Comparison of ENCODE assay signal across 9 mouse cellular contexts in the genomic region with DNA sequence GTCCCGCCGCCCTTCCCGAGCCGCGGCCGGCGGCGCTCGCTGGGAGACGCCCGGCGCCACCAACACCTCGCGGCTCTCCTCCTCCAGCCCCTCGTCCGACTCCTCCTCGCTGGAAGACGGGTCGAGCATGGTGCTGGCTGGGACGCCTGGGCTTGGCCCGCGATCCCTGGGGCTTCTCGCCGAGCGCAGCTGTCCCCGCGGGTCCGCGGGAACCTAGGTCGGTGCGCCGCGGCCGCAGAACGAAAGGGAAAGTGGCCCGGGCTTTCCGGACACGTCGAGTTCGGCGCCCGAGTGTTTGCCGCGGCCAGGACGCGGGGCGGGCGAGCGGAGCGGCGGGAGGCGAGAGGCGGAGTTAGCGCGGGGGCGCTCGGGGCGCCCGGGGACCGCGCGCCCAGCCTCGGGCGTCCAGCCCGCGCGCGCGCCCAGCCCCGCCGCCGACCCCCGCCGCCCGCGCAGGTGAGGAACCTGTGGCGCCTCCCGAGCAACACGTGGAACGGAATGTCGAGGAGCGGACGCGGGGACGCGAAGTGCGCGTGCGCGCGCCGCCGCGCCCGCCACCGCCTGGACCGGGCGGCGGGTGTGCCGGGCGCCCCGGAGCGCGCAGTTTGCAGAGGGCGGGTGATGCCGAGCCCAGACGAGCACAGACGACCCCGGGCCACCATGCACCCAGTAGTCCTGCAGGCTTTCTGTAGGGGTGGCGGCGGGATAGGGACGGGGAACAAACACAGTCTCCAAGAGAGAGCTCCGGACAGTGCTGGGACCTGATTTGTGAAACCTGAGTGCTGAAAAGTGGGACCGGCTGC. TPM values are rescaled to one million over a fixed set of nuclear protein-coding genes. Genes with fewer than 3 reads are reported as not detected.
DNase-seq lines count a peak whose midpoint lies in the region; ATAC-seq and TF ChIP-seq lines count a peak whose summit lies in the region.
"Had no signal": no experiment of that assay in that cellular context is flagged by ENCODE, and none has a peak within 500 bp of the region (broad histone marks: within the 10 kb centered on the region; RNA-seq: fewer than 3 reads in every experiment).

A gene (minus strand): TSS at position 413 of the 803 bp plus-strand sequence.

- peak; percentile 81 for ATAC-seq in embryonic facial prominence, embryonic 13.5 days (ENCODE audit: insufficient number of reproducible peaks, insufficient read depth, low FRiP score, low TSS enrichment, low read depth)
- peak; percentile 63 for ATAC-seq in heart, embryonic 11.5 days (replicated peaks; ENCODE audit: insufficient number of reproducible peaks, low FRiP score, low TSS enrichment)
- peak; percentile 86 for ATAC-seq in midbrain, embryonic 15.5 days (replicated peaks)

- under 1% methylated on average over 89 of the region's 114 CpGs for WGBS in embryonic facial prominence, embryonic 13.5 days
- under 1% methylated on average over 112 of the region's 114 CpGs for whole genome bisulfite sequencing in heart, embryonic 11.5 days (ENCODE audit: insufficient replicate concordance)
- WGBS in liver, adult 2 months: under 1% methylated on average over 109 of the region's 114 CpGs
- under 1% methylated on average over 94 of the region's 114 CpGs for WGBS in midbrain, embryonic 15.5 days

- H3K36me3 ChIP-seq in embryonic facial prominence, embryonic 13.5 days: no peaks in the 10 kb centered on the region
- no peaks in the 10 kb centered on the region for H3K36me3 ChIP-seq in heart, embryonic 11.5 days (ENCODE audit: control insufficient read depth, insufficient read depth, low read length)
- H3K36me3 ChIP-seq in liver, adult 2 months (ENCODE audit: control insufficient read depth, insufficient read depth, low read length): no peaks in the 10 kb centered on the region
- no peaks in the 10 kb centered on the region for H3K36me3 ChIP-seq in midbrain, embryonic 15.5 days (replicated peaks)
- H3K36me3 ChIP-seq in testis, adult 2 months (ENCODE audit: control insufficient read depth, insufficient read depth, low read length): no peaks in the 10 kb centered on the region

- TF ChIP-seq POLR2A in liver, adult 2 months (IDR thresholded peaks at IDR 0.05; ENCODE audit: extremely low read depth, insufficient read depth, low read length): 0 out of 2 replicates have a peak, but pooled peaks have one; percentile 31
- TF ChIP-seq POLR2A in testis, adult 2 months (IDR thresholded peaks at IDR 0.05; ENCODE audit: control insufficient read depth, low read depth, low read length): no peak

- H3K9ac ChIP-seq in embryonic facial prominence, embryonic 13.5 days: peak within 1 kb of the TSS; percentile 61
- peak within 1 kb of the TSS; percentile 68 for H3K9ac ChIP-seq in heart, embryonic 11.5 days (ENCODE audit: low read depth, low read length)
- peak within 1 kb of the TSS; percentile 84 for H3K9ac ChIP-seq in liver, adult 2 months (ENCODE audit: low read depth, low read length)
- peak within 1 kb of the TSS; percentile 54 for H3K9ac ChIP-seq in midbrain, embryonic 15.5 days

- TF ChIP-seq CTCF in liver, adult 2 months (IDR thresholded peaks at IDR 0.05; ENCODE audit: low read depth, low read length): no peak
- TF ChIP-seq CTCF in testis, adult 2 months (IDR thresholded peaks at IDR 0.05; ENCODE audit: control insufficient read depth, insufficient read depth, insufficient replicate concordance, low read depth, low read length): no peak

- H3K4me3 ChIP-seq in embryonic facial prominence, embryonic 13.5 days: peak within 1 kb of the TSS; percentile 56
- peak within 1 kb of the TSS; percentile 68 for H3K4me3 ChIP-seq in heart, embryonic 11.5 days (ENCODE audit: low read depth, low read length)
- peak within 1 kb of the TSS; percentile 76 for H3K4me3 ChIP-seq in liver, adult 2 months (ENCODE audit: insufficient read depth, low read depth, low read length)
- H3K4me3 ChIP-seq in midbrain, embryonic 15.5 days: peak within 1 kb of the TSS; percentile 65
- H3K4me3 ChIP-seq in testis, adult 2 months (ENCODE audit: control insufficient read depth, low read depth, low read length): peak within 1 kb of the TSS; percentile 93

- H3K4me2 ChIP-seq in embryonic facial prominence, embryonic 13.5 days: peak within 1 kb of the TSS; percentile 67
- peak within 1 kb of the TSS; percentile 78 for H3K4me2 ChIP-seq in heart, embryonic 11.5 days
- H3K4me2 ChIP-seq in midbrain, embryonic 15.5 days: peak within 1 kb of the TSS; percentile 96

- no peaks in the 10 kb centered on the region for H3K9me3 ChIP-seq in embryonic facial prominence, embryonic 13.5 days
- H3K9me3 ChIP-seq in heart, embryonic 11.5 days (replicated peaks; ENCODE audit: control insufficient read depth, low read length): no peaks in the 10 kb centered on the region
- H3K9me3 ChIP-seq in midbrain, embryonic 15.5 days: no peaks in the 10 kb centered on the region

- H3K27me3 ChIP-seq in embryonic facial prominence, embryonic 13.5 days: peaks cover 49% of the 10 kb centered on the region
- peaks cover 24% of the 10 kb centered on the region for H3K27me3 ChIP-seq in heart, embryonic 11.5 days (ENCODE audit: control insufficient read depth, insufficient read depth, low read length)
- H3K27me3 ChIP-seq in liver, adult 2 months (ENCODE audit: control insufficient read depth, insufficient read depth, low read length): no peaks in the 10 kb centered on the region
- H3K27me3 ChIP-seq in midbrain, embryonic 15.5 days (replicated peaks): peaks cover 23% of the 10 kb centered on the region
- H3K27me3 ChIP-seq in testis, adult 2 months (ENCODE audit: control insufficient read depth, insufficient read depth, low read length): no peaks in the 10 kb centered on the region
- H3K27me3 ChIP-seq: CH12.LX had no signal

- H3K27ac ChIP-seq in embryonic facial prominence, embryonic 13.5 days: no peak within 1 kb of the TSS
- H3K27ac ChIP-seq in heart, embryonic 11.5 days (ENCODE audit: low read depth, low read length): no peak within 1 kb of the TSS
- H3K27ac ChIP-seq in liver, adult 2 months (replicated peaks; ENCODE audit: insufficient read depth, low read depth, low read length): peak within 1 kb of the TSS; percentile 45
- no peak within 1 kb of the TSS for H3K27ac ChIP-seq in midbrain, embryonic 15.5 days
- peak within 1 kb of the TSS; percentile 3; the same call in 1 of the 2 replicates for H3K27ac ChIP-seq in testis, adult 2 months (ENCODE audit: control insufficient read depth, insufficient read depth, low read depth, low read length)

- H3K4me1 ChIP-seq in embryonic facial prominence, embryonic 13.5 days: peaks cover 5% of the 10 kb centered on the region; the same call in 1 of the 2 replicates
- peaks cover 4% of the 10 kb centered on the region; the same call in 1 of the 2 replicates for H3K4me1 ChIP-seq in heart, embryonic 11.5 days (ENCODE audit: control insufficient read depth, insufficient read depth, low read length)
- H3K4me1 ChIP-seq in liver, adult 2 months (ENCODE audit: control insufficient read depth, insufficient read depth, low read length): peaks cover 7% of the 10 kb centered on the region
- H3K4me1 ChIP-seq in midbrain, embryonic 15.5 days: peaks cover 18% of the 10 kb centered on the region
- peaks cover 14% of the 10 kb centered on the region for H3K4me1 ChIP-seq in testis, adult 2 months (ENCODE audit: control insufficient read depth, insufficient read depth, low read length)

- peak; percentile 2 for DNase-seq in thymus, postnatal 25 days
- no peak for DNase-seq in thymus, postnatal 10 days (ENCODE audit: low spot score in 2 of 2)
- DNase-seq in kidney, adult 9 months: peak; percentile 51
- DNase-seq in liver, adult 2 months (ENCODE audit: extremely low read depth, low read depth, low spot score): peak; percentile 45

- peaks cover 6% of the 10 kb centered on the region; the same call in 1 of the 2 replicates for H3K79me2 ChIP-seq in liver, adult 2 months (ENCODE audit: control insufficient read depth, insufficient read depth, low read length)

RNA-seq across cellular contexts. Expression of the gene that starts here (rescaled TPM):
- 3.5 and 4.7 TPM in 2 replicates for polyA plus RNA-seq in embryonic facial prominence, embryonic 13.5 days (2015; fragmentation: Nextera tagmentation; extraction: Ambion mirVana)
- polyA plus RNA-seq in heart, embryonic 11.5 days (2014; fragmentation: Nextera tagmentation; extraction: Ambion mirVana): 1.1 and 1.2 TPM in 2 replicates
- 17.9 and 19.5 TPM in 2 replicates for total RNA-seq in liver, adult 2 months (2014; rRNA removed)
- polyA plus RNA-seq in liver, adult 2 months (2012; rRNA removed): 2.7 TPM in 2 replicates
- polyA plus RNA-seq in midbrain, embryonic 15.5 days (2015; fragmentation: Nextera tagmentation; extraction: Ambion mirVana): 7.6 and 7.9 TPM in 2 replicates
- 0.77 and 0.87 TPM in 2 replicates for polyA plus RNA-seq in testis, adult 2 months (2012; rRNA removed)
- total RNA-seq: CH12.LX had no signal

Comparison
In these comparisons a context has a peak if more than half of its experiments do, and no peak if none do; other contexts are left out.
1. DNase-seq: peak in thymus, postnatal 25 days (single experiment), kidney, adult 9 months (single experiment) and liver, adult 2 months (single experiment); none in thymus, postnatal 10 days (0 of 2).
2. H3K27ac ChIP-seq: peak in liver, adult 2 months (single experiment) and testis, adult 2 months (single experiment); none in embryonic facial prominence, embryonic 13.5 days (single experiment), heart, embryonic 11.5 days (single experiment) and midbrain, embryonic 15.5 days (single experiment).
3. Peak in every context shown above with its lines, with median percentiles within 50 percentile points of each other: ATAC-seq, H3K4me2 ChIP-seq, H3K4me3 ChIP-seq and H3K9ac ChIP-seq.